Mouse (Mus musculus) heart, embryonic 12.5 days (tissue): Measurements from ENCODE around the gene Adcy5. TPM values are rescaled to one million over a fixed set of nuclear protein-coding genes. Genes with fewer than 3 reads are reported as not detected.

Experiments
- ATAC-seq: fragments of 200-750 bp; cut with Nextera tagmentation; 2 replicates; pipeline ENCODE4 v1.8.0; 2017; ENCODE audit warnings: moderate TSS enrichment, moderate library complexity; ENCODE audit not compliant: insufficient number of reproducible peaks, low FRiP score
- H3K27ac ChIP-seq: fragments of 300-500 bp; sonication (generic); 2 replicates; pipeline ENCODE4 v1.5.1; 2016; ENCODE audit warnings: mild to moderate bottlenecking, moderate library complexity; ENCODE audit not compliant: poor library complexity, severe bottlenecking
- H3K27me3 ChIP-seq: fragments of 300-500 bp; sonication (generic); replicated peaks from 2 replicates; pipeline ENCODE4 v1.6.1; 2016; ENCODE audit warnings: mild to moderate bottlenecking, moderate library complexity
- H3K36me3 ChIP-seq: fragments of 300-500 bp; sonication (generic); 2 replicates; pipeline ENCODE4 v1.6.1; 2016; ENCODE audit warnings: mild to moderate bottlenecking, moderate library complexity
- H3K4me1 ChIP-seq: fragments of 300-500 bp; sonication (generic); replicated peaks from 2 replicates; pipeline ENCODE4 v1.6.1; 2016; ENCODE audit warnings: mild to moderate bottlenecking
- H3K4me2 ChIP-seq: fragments of 300-500 bp; sonication (generic); 2 replicates; pipeline ENCODE4 v1.6.1; 2016; ENCODE audit warnings: mild to moderate bottlenecking, moderate library complexity
- H3K4me3 ChIP-seq: fragments of 300-500 bp; sonication (generic); 2 replicates; pipeline ENCODE4 v1.5.1; 2016; ENCODE audit warnings: mild to moderate bottlenecking
- H3K9ac ChIP-seq: fragments of 300-500 bp; sonication (generic); 2 replicates; pipeline ENCODE4 v1.6.1; 2016; ENCODE audit warnings: mild to moderate bottlenecking, moderate library complexity
- H3K9me3 ChIP-seq: fragments of 300-500 bp; sonication (generic); replicated peaks from 2 replicates; pipeline ENCODE4 v1.6.1; 2016; ENCODE audit warnings: mild to moderate bottlenecking, moderate library complexity
- WGBS: fragments of 180-500 bp; shearing (Covaris S2); methylation state at CpG from one replicate; pipeline ENCODE4 v1.1.7; 2016; 5-methylcytosine and 5-hydroxymethylcytosine counted together
- polyA plus RNA-seq: library from polyadenylated mRNA; unstranded; fragments of >200 nt; fragmentation: Nextera tagmentation; extraction: Ambion mirVana; gene quantifications from 2 replicates; pipeline ENCODE4 v1.2.1, GENCODE M21; 2016

Gene Adcy5
- polyA plus RNA-seq, 1 experiment from 2014 or later = 8.3 TPM

GRCm38 (mm10) chr16:35303721-35304120 is 149.0 kb downstream of the Adcy5 start:
- Histone ChIP-seq H3K9ac (no peak overlapping the region), H3K36me3 (peaks cover 53% of the 10 kb centered on the region), H3K4me1 (peaks cover 10% of the 10 kb centered on the region), H3K4me3 (no peak overlapping the region), H3K4me2 (no peak overlapping the region), H3K27ac (no peak overlapping the region), H3K27me3 (no peaks in the 10 kb centered on the region), H3K9me3 (no peaks in the 10 kb centered on the region)
- ATAC-seq = no peak
- 83% methylated on average over 6 of the region's 6 CpGs for WGBS

- H3K4me1 ChIP-seq = peaks cover 13% of the 10 kb centered on the region
- WGBS = 82% methylated on average over 5 of the region's 5 CpGs
- no peak overlapping the region for H3K4me2 ChIP-seq
- H3K4me3 ChIP-seq = no peak overlapping the region
- H3K9me3 ChIP-seq = no peaks in the 10 kb centered on the region
- no peak for ATAC-seq
- H3K27me3 ChIP-seq = no peaks in the 10 kb centered on the region
- no peak overlapping the region for H3K27ac ChIP-seq
- H3K36me3 ChIP-seq = peaks cover 47% of the 10 kb centered on the region
- no peak overlapping the region for H3K9ac ChIP-seq
Measured at GRCm38 (mm10) chr16:35304416-35304815, 149.7 kb downstream of the Adcy5 start.

GRCm38 (mm10) chr16:35305226-35305625 is 150.5 kb downstream of the Adcy5 start:
- H3K9ac ChIP-seq = no peak overlapping the region
- WGBS = 79% methylated on average over 7 of the region's 7 CpGs

GRCm38 (mm10) chr16:35306631-35307030 is 152.0 kb downstream of the Adcy5 start:
- Histone ChIP-seq H3K4me1 (peaks cover 32% of the 10 kb centered on the region), H3K27ac (no peak overlapping the region), H3K4me2 (no peak overlapping the region), H3K9me3 (no peaks in the 10 kb centered on the region), H3K27me3 (no peaks in the 10 kb centered on the region), H3K36me3 (peaks cover 35% of the 10 kb centered on the region), H3K9ac (no peak overlapping the region), H3K4me3 (no peak overlapping the region)
- 80% methylated on average over 2 of the region's 2 CpGs for WGBS
- ATAC-seq = no peak

More at GRCm38 (mm10) chr16:35305226-35305625, 150.5 kb downstream of the Adcy5 start:
- Histone ChIP-seq H3K4me1 (peaks cover 21% of the 10 kb centered on the region), H3K4me3 (no peak overlapping the region), H3K4me2 (no peak overlapping the region), H3K27ac (no peak overlapping the region), H3K9me3 (no peaks in the 10 kb centered on the region), H3K27me3 (no peaks in the 10 kb centered on the region), H3K36me3 (peaks cover 39% of the 10 kb centered on the region)
- ATAC-seq = no peak

GRCm38 (mm10) chr16:35307331-35307730 is 152.7 kb downstream of the Adcy5 start:
- WGBS = 79% methylated on average over 2 of the region's 2 CpGs
- Histone ChIP-seq H3K4me3 (no peak overlapping the region), H3K9me3 (no peaks in the 10 kb centered on the region), H3K36me3 (peaks cover 29% of the 10 kb centered on the region), H3K9ac (no peak overlapping the region), H3K4me1 (peaks cover 34% of the 10 kb centered on the region), H3K27ac (no peak overlapping the region), H3K4me2 (no peak overlapping the region), H3K27me3 (no peaks in the 10 kb centered on the region)
- ATAC-seq = no peak

- Histone ChIP-seq H3K4me1 (peaks cover 34% of the 10 kb centered on the region), H3K27ac (no peak overlapping the region), H3K4me3 (no peak overlapping the region), H3K9ac (no peak overlapping the region), H3K9me3 (no peaks in the 10 kb centered on the region), H3K27me3 (no peaks in the 10 kb centered on the region), H3K36me3 (peaks cover 28% of the 10 kb centered on the region), H3K4me2 (no peak overlapping the region)
- ATAC-seq = no peak
- 79% methylated on average over 6 of the region's 6 CpGs for WGBS
Measured at GRCm38 (mm10) chr16:35308016-35308415, 153.3 kb downstream of the Adcy5 start.

- Histone ChIP-seq H3K27ac (no peak overlapping the region), H3K9me3 (no peaks in the 10 kb centered on the region), H3K36me3 (peaks cover 26% of the 10 kb centered on the region), H3K9ac (no peak overlapping the region), H3K4me2 (no peak overlapping the region), H3K4me1 (peaks cover 34% of the 10 kb centered on the region), H3K4me3 (no peak overlapping the region), H3K27me3 (no peaks in the 10 kb centered on the region)
- no peak for ATAC-seq
- 81% methylated on average over 6 of the region's 6 CpGs for WGBS
Measured at GRCm38 (mm10) chr16:35308486-35309143, 153.9 kb downstream of the Adcy5 start.

- Histone ChIP-seq H3K4me2 (no peak overlapping the region), H3K4me1 (peaks cover 34% of the 10 kb centered on the region), H3K9me3 (no peaks in the 10 kb centered on the region), H3K4me3 (no peak overlapping the region), H3K27me3 (no peaks in the 10 kb centered on the region), H3K9ac (no peak overlapping the region), H3K27ac (no peak overlapping the region), H3K36me3 (peaks cover 20% of the 10 kb centered on the region)
- no peak for ATAC-seq
- WGBS = 79% methylated on average over 4 of the region's 4 CpGs
Measured at GRCm38 (mm10) chr16:35309634-35310033, 155.0 kb downstream of the Adcy5 start.

GRCm38 (mm10) chr16:35310551-35311110 is 156.0 kb downstream of the Adcy5 start:
- Histone ChIP-seq H3K27ac (no peak overlapping the region), H3K4me1 (peaks cover 34% of the 10 kb centered on the region)
- ATAC-seq = no peak

GRCm38 (mm10) chr16:35311586-35311985 is 156.9 kb downstream of the Adcy5 start:
- Histone ChIP-seq H3K4me2 (no peak overlapping the region), H3K36me3 (peaks cover 11% of the 10 kb centered on the region), H3K4me3 (no peak overlapping the region), H3K9me3 (no peaks in the 10 kb centered on the region), H3K27me3 (no peaks in the 10 kb centered on the region), H3K4me1 (peaks cover 34% of the 10 kb centered on the region), H3K9ac (no peak overlapping the region), H3K27ac (no peak overlapping the region)
- ATAC-seq = no peak
- WGBS = 36% methylated on average over 8 of the region's 8 CpGs

More at GRCm38 (mm10) chr16:35310551-35311110, 156.0 kb downstream of the Adcy5 start:
- Histone ChIP-seq H3K4me2 (no peak overlapping the region), H3K27me3 (no peaks in the 10 kb centered on the region), H3K36me3 (peaks cover 16% of the 10 kb centered on the region), H3K9ac (no peak overlapping the region), H3K9me3 (no peaks in the 10 kb centered on the region), H3K4me3 (no peak overlapping the region)
- 16% methylated on average over 2 of the region's 2 CpGs for WGBS

- no peak for ATAC-seq
- Histone ChIP-seq H3K4me2 (no peak overlapping the region), H3K27me3 (no peaks in the 10 kb centered on the region), H3K27ac (no peak overlapping the region), H3K9me3 (no peaks in the 10 kb centered on the region), H3K36me3 (peaks cover 15% of the 10 kb centered on the region), H3K9ac (no peak overlapping the region), H3K4me3 (no peak overlapping the region), H3K4me1 (peaks cover 11% of the 10 kb centered on the region)
- 60% methylated on average over 3 of the region's 3 CpGs for WGBS
Measured at GRCm38 (mm10) chr16:35315496-35315895, 160.8 kb downstream of the Adcy5 start.

GRCm38 (mm10) chr16:35316856-35317264 is 162.2 kb downstream of the Adcy5 start:
- H3K9me3 ChIP-seq = no peaks in the 10 kb centered on the region
- no peak overlapping the region for H3K4me3 ChIP-seq
- H3K9ac ChIP-seq = no peak overlapping the region
- H3K4me1 ChIP-seq = no peaks in the 10 kb centered on the region
- ATAC-seq = no peak
- H3K36me3 ChIP-seq = peaks cover 15% of the 10 kb centered on the region
- no peaks in the 10 kb centered on the region for H3K27me3 ChIP-seq
- no peak overlapping the region for H3K4me2 ChIP-seq
- no peak overlapping the region for H3K27ac ChIP-seq
